Mouse (Mus musculus): ENCODE data around the gene Snrpn. TPM values are rescaled to one million over a fixed set of nuclear protein-coding genes. Genes with fewer than 3 reads are reported as not detected.

Snrpn gene
- total RNA-seq, 4 experiments from 2014 or later = 771 to 847 (median 807) TPM

Other genes with a start within 250 kb of the Snrpn start
- gene Snurf, start 135.2 kb downstream of the Snrpn start, total RNA-seq (2022) = 1,000 to 10,000 TPM; 1,853 to 2,184 (median 1,974) TPM
- 10 to 100 TPM; 60.6 to 74.7 (median 68.2) TPM for gene Gm38393, start 135.2 kb downstream of the Snrpn start, total RNA-seq (2022)